Comparison of ENCODE assay signal across 11 mouse cellular contexts in the genomic region with DNA sequence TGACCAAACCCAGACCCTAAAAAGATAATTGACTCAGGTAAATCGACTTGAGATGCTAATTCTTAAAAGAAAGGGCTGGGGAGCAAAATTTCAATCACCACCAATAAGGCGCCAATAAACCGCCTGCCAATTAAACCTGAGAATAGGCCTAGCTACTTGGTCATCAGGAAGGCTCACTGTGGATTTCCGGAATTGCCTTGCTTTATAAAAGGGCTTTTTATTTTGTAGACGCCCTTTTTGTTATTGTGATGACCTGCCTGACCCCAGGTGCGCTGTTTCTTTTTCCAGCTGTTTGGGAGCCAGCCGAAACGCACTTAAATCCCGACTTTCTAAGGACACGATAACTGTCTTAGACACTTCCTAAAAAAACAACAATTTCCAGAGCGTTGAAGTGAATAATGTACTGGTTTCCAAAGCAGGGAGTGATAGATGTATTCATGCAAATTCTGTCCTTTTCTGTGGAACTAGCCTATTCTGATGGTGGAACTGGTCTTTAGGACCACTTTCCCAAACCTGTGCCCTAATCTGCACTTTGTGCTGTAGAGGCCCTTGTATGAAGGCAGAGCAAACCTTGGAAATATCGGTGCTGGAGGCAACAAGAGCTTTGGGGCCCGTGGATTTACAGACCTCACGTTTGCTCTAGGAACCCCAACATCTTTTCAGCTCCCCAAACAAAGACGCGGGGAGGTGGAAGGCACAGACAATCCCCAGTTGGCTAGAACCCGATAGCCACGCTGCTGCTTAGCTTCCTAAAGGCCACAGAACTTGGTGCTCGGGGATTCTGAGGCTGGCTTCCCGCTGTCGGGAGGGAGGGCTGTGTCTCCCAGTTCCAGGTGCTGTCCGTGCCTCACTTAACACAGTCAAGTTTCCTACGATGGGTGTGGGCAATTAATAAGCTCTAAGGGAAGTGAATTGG. TPM values are rescaled to one million over a fixed set of nuclear protein-coding genes. Genes with fewer than 3 reads are reported as not detected.
DNase-seq lines count a peak whose midpoint lies in the region; ATAC-seq and TF ChIP-seq lines count a peak whose summit lies in the region.
"Had no signal": no experiment of that assay in that cellular context is flagged by ENCODE, and none has a peak within 500 bp of the region (broad histone marks: within the 10 kb centered on the region; RNA-seq: fewer than 3 reads in every experiment).

No protein-coding gene starts in this region.

- no peak overlapping the region for H3K4me3 ChIP-seq in cortical plate, adult 2 months (ENCODE audit: insufficient read depth, low read length)
- 0 out of 2 replicates have a peak overlapping the region, but pooled peaks have one; percentile 7 for H3K4me3 ChIP-seq in hindbrain, embryonic 11.5 days (ENCODE audit: low read depth, low read length)
- no peak overlapping the region for H3K4me3 ChIP-seq in midbrain, embryonic 16.5 days (ENCODE audit: low read depth, low read length)
- no peak overlapping the region for H3K4me3 ChIP-seq in gastrocnemius, adult 2 months
- H3K4me3 ChIP-seq: embryonic facial prominence, embryonic 13.5 days had no signal

- peak overlapping the region; percentile 49 for H3K4me2 ChIP-seq in hindbrain, embryonic 11.5 days (replicated peaks; ENCODE audit: low read depth, low read length)
- peak overlapping the region; percentile 29 for H3K4me2 ChIP-seq in midbrain, embryonic 16.5 days (ENCODE audit: low read length)
- H3K4me2 ChIP-seq: embryonic facial prominence, embryonic 13.5 days; heart, embryonic 11.5 days had no signal

- peak overlapping the region; percentile 37; the same call in 1 of the 2 replicates for H3K9ac ChIP-seq in hindbrain, embryonic 11.5 days (ENCODE audit: low read depth, low read length)
- H3K9ac ChIP-seq in midbrain, embryonic 16.5 days (ENCODE audit: low read depth, low read length), result peak overlapping the region; percentile 13; the same call in 1 of the 2 replicates
- H3K9ac ChIP-seq: embryonic facial prominence, embryonic 13.5 days had no signal

- no peaks in the 10 kb centered on the region for H3K36me3 ChIP-seq in hindbrain, embryonic 11.5 days (ENCODE audit: control insufficient read depth, insufficient read depth, low read length)
- H3K36me3 ChIP-seq in midbrain, embryonic 16.5 days (ENCODE audit: control insufficient read depth, insufficient read depth, low read length), result no peaks in the 10 kb centered on the region
- H3K36me3 ChIP-seq: embryonic facial prominence, embryonic 13.5 days had no signal

- TF ChIP-seq POLR2A in cortical plate, adult 2 months (IDR thresholded peaks at IDR 0.05; ENCODE audit: extremely low read depth, insufficient read depth, low read length), result no peak

- H3K27ac ChIP-seq in cortical plate, adult 2 months (ENCODE audit: insufficient read depth, low read length), result peak overlapping the region; percentile 64; the same call in 1 of the 2 replicates
- no peak overlapping the region for H3K27ac ChIP-seq in hindbrain, embryonic 11.5 days (ENCODE audit: low read depth, low read length)
- peak overlapping the region; percentile 50 for H3K27ac ChIP-seq in midbrain, embryonic 16.5 days (ENCODE audit: low read length)
- H3K27ac ChIP-seq in gastrocnemius, adult 2 months, result no peak overlapping the region
- H3K27ac ChIP-seq: embryonic facial prominence, embryonic 13.5 days had no signal

- no peaks in the 10 kb centered on the region for H3K4me1 ChIP-seq in cortical plate, adult 2 months (ENCODE audit: control insufficient read depth, insufficient read depth, low read length)
- H3K4me1 ChIP-seq in hindbrain, embryonic 11.5 days (replicated peaks; ENCODE audit: control insufficient read depth, insufficient read depth, low read length), result peaks cover 10% of the 10 kb centered on the region
- H3K4me1 ChIP-seq in midbrain, embryonic 16.5 days (ENCODE audit: control insufficient read depth, insufficient read depth, low read length), result peaks cover 16% of the 10 kb centered on the region

- peak; percentile 54 to 65 for DNase-seq in cerebellum, adult 18-20 months
- peak; percentile 65 for DNase-seq in hindbrain, embryonic 11.5 days (ENCODE audit: low spot score)
- no peak for DNase-seq in left cerebral cortex, adult 8-10 months (ENCODE audit: low spot score in 2 of 2)
- DNase-seq in heart, adult 11 months, result no peak
- DNase-seq in gastrocnemius, adult 2 months, result no peak
- DNase-seq: layer of hippocampus, adult 9-11 months; right cerebral cortex, adult 18-20 months had no signal

- WGBS in hindbrain, embryonic 11.5 days, result 5% methylated on average over 23 of the region's 23 CpGs
- WGBS in midbrain, embryonic 16.5 days, result 14% methylated on average over 23 of the region's 23 CpGs

- TF ChIP-seq CTCF in cortical plate, adult 2 months (IDR thresholded peaks at IDR 0.05; ENCODE audit: extremely low read depth, insufficient read depth, low read length), result no peak
- TF ChIP-seq CTCF in gastrocnemius, adult 2 months (IDR thresholded peaks at IDR 0.05), result no peak

- H3K9me3 ChIP-seq in hindbrain, embryonic 11.5 days (ENCODE audit: control insufficient read depth, low read length), result no peaks in the 10 kb centered on the region
- no peaks in the 10 kb centered on the region for H3K9me3 ChIP-seq in midbrain, embryonic 16.5 days (replicated peaks; ENCODE audit: control insufficient read depth, low read length, poor library complexity, severe bottlenecking)
- H3K9me3 ChIP-seq: embryonic facial prominence, embryonic 13.5 days had no signal

- no peak for ATAC-seq in hindbrain, embryonic 11.5 days (ENCODE audit: low FRiP score)
- no peak for ATAC-seq in midbrain, embryonic 16.5 days

- intact Hi-C loops in gastrocnemius, adult 2 months (cut with DNase I), result no loop called here

- H3K27me3 ChIP-seq in hindbrain, embryonic 11.5 days (ENCODE audit: control insufficient read depth, insufficient read depth, low read length), result peaks cover 52% of the 10 kb centered on the region
- peaks cover 9% of the 10 kb centered on the region for H3K27me3 ChIP-seq in midbrain, embryonic 16.5 days (ENCODE audit: control insufficient read depth, insufficient read depth, low read depth, low read length)

RNA-seq across cellular contexts. Expression of gene Zic5, which starts 2.7 kb away (rescaled TPM):
- polyA plus RNA-seq in cortical plate, adult 2 months (2012; rRNA removed), result 2.8 and 3.3 TPM in 2 replicates
- 19.1 and 20.1 TPM in 2 replicates for polyA plus RNA-seq in hindbrain, embryonic 11.5 days (2014; fragmentation: Nextera tagmentation; extraction: Ambion mirVana)
- polyA plus RNA-seq in midbrain, embryonic 16.5 days (2015; fragmentation: Nextera tagmentation; extraction: Ambion mirVana), result 9.5 and 29.0 TPM in 2 replicates
- total RNA-seq in left cerebral cortex, adult 8-10 months (2022), result 1 to 10 TPM; 2.2 to 6.1 (median 3.5) TPM
- not detected for total RNA-seq in gastrocnemius, adult 2 months (2021)

RNA-seq across cellular contexts. Expression of gene Zic2, which starts 7.1 kb away (rescaled TPM):
- 11.1 and 11.9 TPM in 2 replicates for polyA plus RNA-seq in cortical plate, adult 2 months (2012; rRNA removed)
- 9.5 and 11.2 TPM in 2 replicates for polyA plus RNA-seq in hindbrain, embryonic 11.5 days (2014; fragmentation: Nextera tagmentation; extraction: Ambion mirVana)
- 6.3 and 15.2 TPM in 2 replicates for polyA plus RNA-seq in midbrain, embryonic 16.5 days (2015; fragmentation: Nextera tagmentation; extraction: Ambion mirVana)
- 10 to 100 TPM; 20.3 to 25.7 (median 21.7) TPM for total RNA-seq in left cerebral cortex, adult 8-10 months (2022)
- not detected for total RNA-seq in gastrocnemius, adult 2 months (2021)

RNA-seq across cellular contexts. Expression of gene Gm5089, which starts 17.3 kb away (rescaled TPM):
- 0.13 and 0.17 TPM in 2 replicates for polyA plus RNA-seq in cortical plate, adult 2 months (2012; rRNA removed)
- polyA plus RNA-seq in hindbrain, embryonic 11.5 days (2014; fragmentation: Nextera tagmentation; extraction: Ambion mirVana), result 0.99 and 1.6 TPM in 2 replicates
- 0.82 and 1.4 TPM in 2 replicates for polyA plus RNA-seq in midbrain, embryonic 16.5 days (2015; fragmentation: Nextera tagmentation; extraction: Ambion mirVana)
- under 1 TPM in 3 of 4 experiments, not detected in 1; 0.19 to 0.59 (median 0.41) TPM for total RNA-seq in left cerebral cortex, adult 8-10 months (2022)
- not detected for total RNA-seq in gastrocnemius, adult 2 months (2021)
- polyA plus RNA-seq: heart, embryonic 11.5 days had no signal

RNA-seq across cellular contexts. Expression of gene Gm10837, which starts 22.2 kb away (rescaled TPM):
- polyA plus RNA-seq in cortical plate, adult 2 months (2012; rRNA removed), result 0.08 TPM in 1 of 2 replicates, not detected in the other
- 0.35 and 0.76 TPM in 2 replicates for polyA plus RNA-seq in hindbrain, embryonic 11.5 days (2014; fragmentation: Nextera tagmentation; extraction: Ambion mirVana)
- 0.19 and 0.93 TPM in 2 replicates for polyA plus RNA-seq in midbrain, embryonic 16.5 days (2015; fragmentation: Nextera tagmentation; extraction: Ambion mirVana)
- total RNA-seq in left cerebral cortex, adult 8-10 months (2022), result not detected
- not detected for total RNA-seq in gastrocnemius, adult 2 months (2021)
- polyA plus RNA-seq: embryonic facial prominence, embryonic 13.5 days had no signal

Comparison
In these comparisons a context has a peak if more than half of its experiments do, and no peak if none do; other contexts are left out.
1. DNase-seq: peak in cerebellum, adult 18-20 months (2 of 2) and hindbrain, embryonic 11.5 days (single experiment); none in left cerebral cortex, adult 8-10 months (0 of 2), heart, adult 11 months (single experiment) and gastrocnemius, adult 2 months (single experiment).
2. H3K27ac ChIP-seq: peak in cortical plate, adult 2 months (single experiment) and midbrain, embryonic 16.5 days (single experiment); none in hindbrain, embryonic 11.5 days (single experiment) and gastrocnemius, adult 2 months (single experiment).